In genomic region chr7:71475383-71475782, GRCm38 (mm10) we compare ENCODE assay signal across 8 mouse cellular contexts.
"Had no signal": no experiment of that assay in that cellular context is flagged by ENCODE, and none has a peak within 500 bp of the region (broad histone marks: within the 10 kb centered on the region; RNA-seq: fewer than 3 reads in every experiment).

No protein-coding gene starts in this region.

- DNase-seq: kidney, postnatal 10 days; left cerebral cortex, postnatal 4 days; lung, adult 2 months; lung, postnatal 10 days; right cerebral cortex, postnatal 4 days; spleen, adult 18-20 months; thymus, adult 2 months; thymus, postnatal 25 days had no signal
